Mouse (Mus musculus) cortical plate, adult 2 months (tissue): ENCODE measurements around the gene Bbs9. TPM values are rescaled to one million over a fixed set of nuclear protein-coding genes. Genes with fewer than 3 reads are reported as not detected.

Experiments used
- H3K27ac ChIP-seq: fragments of 200-500 bp; 2 replicates; pipeline ENCODE4 v1.5.1; 2012; ENCODE audit warnings: low read length, control low read depth, inconsistent platforms; ENCODE audit not compliant: insufficient read depth
- H3K4me1 ChIP-seq: fragments of 200-500 bp; 2 replicates; pipeline ENCODE4 v1.6.1; 2011; ENCODE audit warnings: low read length; ENCODE audit not compliant: control insufficient read depth, insufficient read depth
- H3K4me3 ChIP-seq: fragments of 200-500 bp; 2 replicates; pipeline ENCODE4 v1.5.1; 2011; ENCODE audit warnings: mild to moderate bottlenecking, low read length, control low read depth; ENCODE audit not compliant: insufficient read depth
- CTCF ChIP-seq: fragments of 200-500 bp; IDR thresholded peaks from 2 replicates; pipeline ENCODE4 v1.5.1; 2011; ENCODE audit warnings: mild to moderate bottlenecking, control low read depth, low read length; ENCODE audit not compliant: insufficient read depth; ENCODE audit errors: extremely low read depth
- POLR2A ChIP-seq: fragments of 200-500 bp; IDR thresholded peaks from 2 replicates; pipeline ENCODE4 v1.6.1; 2011; ENCODE audit warnings: mild to moderate bottlenecking, low read length, control low read depth; ENCODE audit not compliant: insufficient read depth; ENCODE audit errors: extremely low read depth
- polyA plus RNA-seq: library from polyadenylated mRNA; depleted of rRNA; stranded (reverse); fragments of >200 nt; gene quantifications from 2 replicates; pipeline ENCODE4 v1.2.3, GENCODE M21; 2012

The Bbs9 gene
- polyA plus RNA-seq, 1 experiment = 17.9 TPM

DNA sequence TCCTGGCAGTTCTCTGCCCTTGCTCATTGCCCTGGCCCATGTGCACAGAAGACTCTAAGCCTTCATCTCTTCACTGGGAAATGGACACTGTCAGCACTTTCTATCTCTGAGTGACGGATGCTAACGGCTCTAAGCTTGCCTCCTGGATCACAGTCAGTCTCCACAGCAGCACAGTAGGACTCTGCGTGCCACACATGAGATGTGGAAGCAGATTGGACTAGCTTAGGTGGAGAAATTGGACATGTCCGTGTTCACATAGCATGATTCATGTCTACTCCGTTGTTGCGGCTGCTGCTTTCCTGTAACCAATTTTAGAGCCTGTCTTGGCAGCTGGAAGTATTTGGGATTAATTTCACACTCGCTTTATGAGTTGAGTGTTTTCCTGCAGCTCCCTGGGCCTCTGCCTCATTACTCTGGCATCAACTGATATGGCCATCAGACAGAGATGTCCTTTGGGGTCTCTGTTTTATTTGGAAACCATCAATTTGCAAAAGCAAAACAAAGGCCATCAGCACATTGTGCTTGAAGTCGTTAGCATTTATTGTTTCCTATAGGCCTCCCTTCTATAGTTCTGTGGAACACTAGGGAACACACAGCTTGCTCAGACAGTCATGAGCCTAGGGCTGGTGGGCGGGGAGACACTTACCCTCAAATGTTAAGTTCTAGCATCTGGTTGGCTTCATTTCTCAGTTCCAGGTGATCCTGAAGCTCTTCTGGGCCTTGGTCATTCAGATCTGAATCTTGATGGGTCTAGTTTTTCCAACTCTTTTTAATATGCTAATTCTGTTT is 314.1 kb downstream of the Bbs9 start:
- Histone ChIP-seq H3K4me3 (no peak overlapping the region), H3K27ac (no peak overlapping the region), H3K4me1 (no peaks in the 10 kb centered on the region; the same call in 1 of the 2 replicates)
- TF ChIP-seq POLR2A = no peak
- TF ChIP-seq CTCF = no peak

DNA sequence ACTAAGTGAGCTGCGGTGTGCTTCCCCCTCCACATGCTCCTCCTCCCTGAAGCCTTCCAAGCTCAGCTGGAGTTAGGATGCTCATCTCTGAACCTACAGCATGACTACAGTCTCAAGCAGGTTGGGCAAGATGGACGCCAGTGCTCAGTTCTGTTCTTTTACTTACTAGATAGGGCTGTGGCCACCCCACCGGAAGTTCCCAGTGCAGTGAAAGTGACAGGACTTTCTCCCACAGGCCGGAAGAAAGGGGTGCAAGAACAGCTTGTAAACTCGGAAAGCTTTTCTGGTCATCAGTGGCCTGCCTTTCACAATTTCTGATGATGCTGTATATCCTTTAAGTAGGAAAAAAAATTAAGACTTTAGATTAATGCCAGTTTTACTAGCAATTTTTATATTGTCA is 315.7 kb downstream of the Bbs9 start:
- H3K27ac ChIP-seq = no peak overlapping the region
- TF ChIP-seq CTCF (no peak), POLR2A (no peak)
- H3K4me1 ChIP-seq = no peaks in the 10 kb centered on the region
- no peak overlapping the region for H3K4me3 ChIP-seq

- no peak overlapping the region for H3K4me3 ChIP-seq
- no peaks in the 10 kb centered on the region for H3K4me1 ChIP-seq
- no peak overlapping the region for H3K27ac ChIP-seq
- TF ChIP-seq POLR2A = no peak
- TF ChIP-seq CTCF = no peak
Measured at GRCm38 (mm10) chr9:22791750-22792149, 316.2 kb downstream of the Bbs9 start.

DNA sequence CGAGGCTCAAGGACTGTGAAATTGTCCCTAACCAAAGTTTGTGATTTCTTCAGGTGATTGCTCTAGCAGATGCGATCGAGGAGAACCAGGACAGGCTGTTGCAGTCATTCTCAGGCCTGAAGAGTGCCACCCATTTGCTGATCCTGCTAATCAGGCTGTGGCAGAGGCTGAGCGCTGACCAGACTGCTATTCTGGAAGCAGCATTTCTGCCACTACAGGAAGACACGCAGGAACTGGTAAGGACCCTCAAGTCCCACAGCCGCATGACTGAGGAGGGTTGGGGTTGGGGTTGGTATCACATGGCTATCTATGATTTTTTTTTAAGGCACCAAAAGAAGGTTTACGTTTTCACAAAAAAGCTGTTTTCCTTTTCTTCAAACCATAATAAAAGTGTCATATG is 318.2 kb downstream of the Bbs9 start:
- no peak overlapping the region for H3K4me3 ChIP-seq
- H3K27ac ChIP-seq = no peak overlapping the region
- no peak for TF ChIP-seq POLR2A
- TF ChIP-seq CTCF = no peak
- H3K4me1 ChIP-seq = no peaks in the 10 kb centered on the region

- H3K4me1 ChIP-seq = no peaks in the 10 kb centered on the region
- no peak overlapping the region for H3K27ac ChIP-seq
- TF ChIP-seq CTCF (no peak), POLR2A (no peak)
- no peak overlapping the region for H3K4me3 ChIP-seq
Measured at GRCm38 (mm10) chr9:22800675-22801074, 325.2 kb downstream of the Bbs9 start.

DNA sequence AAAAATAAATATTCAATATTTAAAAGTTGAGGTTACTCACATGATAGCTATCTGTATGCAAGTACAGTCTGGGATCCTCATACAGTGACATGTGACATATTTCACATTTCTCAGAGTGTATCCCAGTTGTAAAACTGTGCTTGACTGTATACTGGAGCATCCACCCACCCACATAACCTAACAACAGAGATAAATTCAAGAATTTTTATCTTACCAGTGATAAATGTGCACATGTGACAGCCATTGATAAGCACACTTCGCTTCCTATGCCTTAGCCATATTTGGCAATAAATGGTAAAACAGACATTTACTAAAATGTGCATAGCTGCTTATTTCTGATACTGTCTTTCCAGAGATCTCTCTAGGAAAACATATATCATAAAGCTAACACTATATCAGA is 330.5 kb downstream of the Bbs9 start:
- H3K4me3 ChIP-seq = no peak overlapping the region
- H3K27ac ChIP-seq = no peak overlapping the region
- 0 out of 2 replicates have a peak, but pooled peaks cover 2% of the 10 kb centered on the region for H3K4me1 ChIP-seq
- TF ChIP-seq CTCF (no peak), POLR2A (no peak)

DNA sequence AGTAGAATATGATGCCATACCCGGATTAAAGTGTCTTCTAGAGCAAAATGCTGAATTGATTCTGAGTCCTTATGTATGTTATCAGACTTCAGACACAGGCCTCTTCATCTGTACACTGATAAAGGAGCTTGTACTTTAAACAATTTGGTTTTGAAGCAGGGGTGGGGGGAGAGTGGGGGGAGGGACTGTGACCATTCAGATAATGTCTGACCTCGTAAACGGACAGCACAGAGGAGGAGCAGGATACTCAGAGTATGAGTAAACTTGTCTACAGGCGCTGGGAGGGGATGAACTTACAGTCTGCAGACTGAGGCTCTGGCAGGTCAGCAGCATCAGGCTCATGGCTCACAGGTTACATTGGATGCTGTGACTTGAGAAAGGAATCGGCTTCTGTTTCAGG is 331.0 kb downstream of the Bbs9 start:
- no peak overlapping the region for H3K4me3 ChIP-seq
- TF ChIP-seq CTCF (no peak), POLR2A (no peak)
- 0 out of 2 replicates have a peak, but pooled peaks cover 2% of the 10 kb centered on the region for H3K4me1 ChIP-seq
- no peak overlapping the region for H3K27ac ChIP-seq

- Histone ChIP-seq H3K4me3 (no peak overlapping the region), H3K27ac (no peak overlapping the region), H3K4me1 (0 out of 2 replicates have a peak, but pooled peaks cover 2% of the 10 kb centered on the region)
- no peak for TF ChIP-seq POLR2A
- no peak for TF ChIP-seq CTCF
Measured at GRCm38 (mm10) chr9:22807693-22808092, 332.2 kb downstream of the Bbs9 start.

DNA sequence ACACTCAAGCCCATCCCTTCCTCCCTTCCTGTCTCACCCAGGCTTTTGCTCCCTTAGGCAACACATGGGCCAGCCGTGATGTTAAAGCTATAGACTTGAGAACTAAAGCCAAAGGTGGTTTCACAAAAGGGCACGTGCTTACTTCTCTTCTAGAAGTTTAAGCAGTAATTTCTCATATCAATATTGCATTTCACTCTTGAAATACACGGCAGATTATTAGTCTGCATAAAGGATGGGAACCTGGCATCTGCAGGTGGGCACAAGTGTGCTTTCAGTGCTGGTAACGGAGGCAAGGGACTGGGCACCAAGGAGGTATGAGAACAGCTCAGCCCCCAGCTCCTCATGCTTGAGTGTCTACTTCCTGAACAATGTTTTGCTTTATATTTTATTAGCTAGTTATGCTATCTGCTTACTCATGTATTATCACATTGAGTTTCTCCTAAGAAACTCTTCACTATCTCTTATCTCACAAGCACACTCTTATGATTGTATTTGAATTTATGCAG is 334.2 kb downstream of the Bbs9 start:
- TF ChIP-seq POLR2A (no peak), CTCF (no peak)
- no peak overlapping the region for H3K4me3 ChIP-seq
- H3K4me1 ChIP-seq = 0 out of 2 replicates have a peak, but pooled peaks cover 2% of the 10 kb centered on the region
- H3K27ac ChIP-seq = no peak overlapping the region

DNA sequence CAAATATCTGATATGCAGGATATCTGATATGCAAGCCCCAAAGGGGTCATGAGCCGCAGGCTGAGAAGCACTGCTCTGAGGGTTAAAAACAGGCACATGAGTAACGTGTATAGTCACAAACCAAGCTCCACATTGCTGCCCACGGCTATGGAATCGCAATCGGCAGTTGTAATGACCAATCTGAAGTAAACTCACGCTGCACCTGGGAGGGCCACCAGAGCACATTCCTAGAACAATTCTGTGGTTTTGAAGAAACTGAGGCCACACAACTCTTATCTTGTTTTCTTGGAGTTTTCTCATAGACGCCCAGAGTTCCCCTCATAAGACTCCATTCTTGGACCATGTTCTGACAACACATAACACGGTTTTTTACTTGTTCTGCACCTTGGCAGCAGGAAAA is 334.9 kb downstream of the Bbs9 start:
- Histone ChIP-seq H3K4me3 (no peak overlapping the region), H3K27ac (no peak overlapping the region), H3K4me1 (0 out of 2 replicates have a peak, but pooled peaks cover 2% of the 10 kb centered on the region)
- no peak for TF ChIP-seq CTCF
- no peak for TF ChIP-seq POLR2A
